Mouse (Mus musculus): ENCODE results near the gene Rhbdl3.

DNA sequence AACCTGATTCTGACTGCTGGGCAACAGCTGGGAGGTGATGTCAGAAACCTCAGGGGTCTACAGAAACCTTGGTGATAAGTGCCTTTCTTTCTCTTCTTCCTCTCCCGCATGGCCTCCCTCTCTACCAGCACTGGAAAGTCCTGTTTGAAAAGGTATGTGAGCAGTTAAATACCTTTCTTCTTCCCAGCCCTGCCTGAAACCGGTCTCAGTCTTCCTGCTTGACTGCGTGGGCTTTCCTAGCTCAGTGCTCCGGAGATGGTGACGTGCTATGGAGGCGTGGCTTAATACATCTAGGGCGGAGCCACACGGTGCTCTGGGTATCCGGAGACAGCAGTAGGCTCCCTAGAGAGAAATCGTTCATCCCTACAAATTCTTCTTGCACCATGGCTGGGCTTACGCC, 1.8 kb downstream of the Rhbdl3 start:
- TF ChIP-seq CTCF (IDR thresholded peaks at IDR 0.05; ENCODE audit: borderline replicate concordance, insufficient read depth, low read depth, low read length) (no peak), POLR2A (IDR thresholded peaks at IDR 0.05; ENCODE audit: borderline replicate concordance, insufficient read depth, low read length) (no peak)
